Mouse (Mus musculus) MN1 (cell line): ENCODE results near the gene Ripor2.
A peak's percentile ranks its signal among the peaks of the same experiment; 100 is the strongest.

Experiments used
- DNase-seq: peaks from one replicate; pipeline ENCODE4 v3.0.0-alpha.2; 2016; ENCODE audit warnings: low spot score

Ripor2 gene

GRCm38 (mm10) chr13:24647444-24647843 lies 65.5 kb downstream of the Ripor2 start:
- DNase-seq = no peak

DNA sequence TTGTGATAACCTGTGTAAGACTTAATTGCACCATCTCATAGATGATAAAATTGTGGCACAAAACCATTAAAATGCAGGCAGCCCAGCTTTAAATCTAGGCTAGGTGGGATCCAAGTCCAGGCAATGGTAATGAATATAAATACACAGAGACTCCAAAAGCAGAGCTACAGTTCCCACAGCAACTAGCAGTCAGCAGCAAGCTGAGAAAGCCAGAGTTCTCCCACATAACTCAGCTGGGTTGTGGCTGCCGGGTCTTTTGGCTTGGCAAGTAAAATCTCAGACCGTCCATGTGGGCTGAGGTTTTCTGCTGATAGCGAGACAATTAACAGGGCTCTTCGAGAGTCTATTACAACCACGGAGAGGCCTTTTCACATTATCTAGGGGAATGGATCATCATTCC lies 66.0 kb downstream of the Ripor2 start:
- no peak for DNase-seq

GRCm38 (mm10) chr13:24648668-24649067 lies 66.7 kb downstream of the Ripor2 start:
- no peak for DNase-seq

GRCm38 (mm10) chr13:24649099-24649498 lies 67.1 kb downstream of the Ripor2 start:
- DNase-seq = no peak

- no peak for DNase-seq
Measured at GRCm38 (mm10) chr13:24651018-24651417, 69.0 kb downstream of the Ripor2 start.

DNA sequence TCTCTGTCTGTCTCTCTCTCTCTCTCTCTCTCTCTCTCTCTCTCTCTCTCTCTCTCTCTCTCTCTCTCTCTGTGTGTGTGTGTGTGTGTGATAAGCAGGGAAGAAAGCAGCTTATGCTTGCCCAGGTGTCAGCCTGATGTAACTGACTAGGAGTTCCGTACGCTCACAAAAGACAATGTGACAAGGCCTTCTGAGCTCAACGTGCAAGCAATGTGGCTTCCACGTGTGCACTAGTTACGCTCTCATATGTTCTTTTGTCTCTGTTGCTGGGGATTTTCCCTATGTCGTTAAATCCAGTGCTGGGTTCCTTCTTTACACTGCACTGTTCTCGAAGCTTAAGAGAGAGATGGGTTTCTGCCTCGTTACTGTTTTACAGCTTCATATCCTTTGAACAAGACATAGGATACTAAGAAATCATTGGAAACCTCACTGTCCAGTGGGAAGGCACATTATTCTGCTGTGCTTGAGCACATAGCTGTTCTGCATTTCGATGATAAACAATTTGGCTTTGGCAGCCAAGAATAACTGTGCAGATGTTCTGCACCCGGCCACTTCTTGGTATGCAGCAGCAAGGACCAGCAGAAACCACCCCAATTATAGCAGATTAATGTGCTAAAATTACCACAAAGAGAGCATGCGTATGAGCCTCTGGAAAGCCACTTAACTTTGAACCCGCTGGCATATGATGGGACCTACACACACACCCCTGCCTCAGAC lies 73.1 kb downstream of the Ripor2 start:
- DNase-seq = no peak

GRCm38 (mm10) chr13:24656719-24657497 lies 74.9 kb downstream of the Ripor2 start:
- no peak for DNase-seq

DNA sequence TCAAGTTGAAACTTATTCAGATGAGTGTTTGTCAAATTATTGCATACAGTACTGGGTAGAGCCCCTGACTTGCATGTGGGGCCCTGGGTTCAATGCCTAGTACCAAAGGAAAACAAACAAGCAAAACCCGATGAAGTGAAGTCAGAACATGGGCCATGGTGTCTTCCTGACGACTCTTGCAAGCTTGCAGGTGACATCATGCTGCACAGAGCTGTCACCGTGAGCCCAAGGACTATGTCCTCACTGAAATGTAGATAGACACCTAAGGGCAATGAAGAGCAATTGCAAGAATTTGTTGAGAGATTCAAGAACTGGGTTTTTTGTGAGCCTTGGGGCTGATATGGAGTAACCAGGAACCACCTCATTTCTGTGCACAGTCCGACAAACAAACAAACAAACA lies 84.8 kb downstream of the Ripor2 start:
- DNase-seq = no peak

GRCm38 (mm10) chr13:24668556-24668955 lies 86.6 kb downstream of the Ripor2 start:
- no peak for DNase-seq

DNA sequence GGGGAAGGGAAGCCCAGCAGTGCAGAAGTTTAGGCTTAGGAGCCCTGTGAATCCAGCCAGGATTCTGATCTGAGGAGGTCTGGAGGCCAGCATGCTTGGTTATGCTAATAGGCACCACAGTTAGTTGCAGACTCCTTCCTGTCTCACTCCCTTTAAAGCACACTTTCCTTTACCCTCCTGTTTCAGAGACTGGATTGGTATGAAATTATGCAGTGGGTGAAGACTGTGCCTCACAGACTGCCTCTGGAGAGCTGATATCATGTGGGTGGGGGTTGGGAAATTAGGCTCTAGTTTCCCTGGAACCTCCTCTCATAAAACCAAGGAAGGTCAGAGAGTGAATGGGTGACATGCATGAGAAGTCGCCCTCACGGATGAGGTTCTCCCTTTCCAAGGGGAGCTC lies 88.7 kb downstream of the Ripor2 start:
- no peak for DNase-seq

DNA sequence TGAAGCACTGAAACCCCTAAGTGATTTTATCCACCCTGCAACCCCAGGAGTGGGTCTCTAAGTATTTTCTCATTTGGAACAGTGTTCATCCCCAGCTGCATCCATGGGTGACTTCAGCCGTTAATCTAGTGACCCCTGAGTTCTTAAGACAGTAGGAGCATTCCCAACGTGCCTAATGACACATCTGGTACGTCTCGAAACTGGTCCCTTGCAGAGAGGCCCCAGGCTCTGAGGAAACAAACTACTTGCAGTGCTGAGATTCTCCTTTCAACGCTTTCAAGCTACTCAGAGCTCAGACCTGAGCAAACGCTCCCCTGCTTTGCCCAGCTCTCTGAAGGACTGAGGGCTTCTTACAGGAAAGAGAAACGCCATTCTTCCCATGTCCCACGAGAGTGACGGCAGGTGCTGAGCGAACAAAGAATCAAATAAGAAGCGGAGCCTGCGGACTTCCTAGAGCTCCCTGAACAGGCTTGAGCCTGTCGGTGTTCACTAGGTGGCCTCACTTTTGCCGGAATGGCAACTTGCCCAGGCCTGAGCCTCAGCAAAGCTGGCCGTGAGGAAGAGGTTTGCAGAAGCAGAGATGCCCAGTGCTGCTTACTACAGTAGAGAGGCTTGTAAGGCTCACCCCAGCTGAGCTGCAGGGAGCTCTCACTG lies 97.2 kb downstream of the Ripor2 start:
- no peak for DNase-seq

GRCm38 (mm10) chr13:24680951-24681350 lies 99.0 kb downstream of the Ripor2 start:
- no peak for DNase-seq

DNA sequence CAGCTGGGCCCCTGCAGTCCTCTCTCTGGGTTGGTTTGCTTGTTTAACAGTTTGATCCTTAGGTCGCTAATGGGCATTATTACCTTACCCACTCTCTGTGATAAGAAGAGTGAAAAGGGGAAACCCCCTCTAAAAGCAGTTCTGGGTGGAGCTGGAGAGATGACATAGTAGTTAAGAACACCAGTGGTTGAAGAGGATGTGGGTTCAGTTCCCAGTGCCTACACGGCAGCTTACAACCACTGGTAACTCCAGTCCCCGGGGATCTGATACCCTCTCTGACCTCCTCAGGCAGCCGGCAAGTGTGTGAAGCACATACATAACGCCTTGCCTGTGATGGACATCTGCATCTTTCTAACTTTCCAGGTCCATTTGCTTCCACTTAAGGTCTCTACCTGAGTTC lies 100.4 kb downstream of the Ripor2 start:
- no peak for DNase-seq

- DNase-seq = no peak
Measured at GRCm38 (mm10) chr13:24684503-24684902, 102.5 kb downstream of the Ripor2 start.

DNA sequence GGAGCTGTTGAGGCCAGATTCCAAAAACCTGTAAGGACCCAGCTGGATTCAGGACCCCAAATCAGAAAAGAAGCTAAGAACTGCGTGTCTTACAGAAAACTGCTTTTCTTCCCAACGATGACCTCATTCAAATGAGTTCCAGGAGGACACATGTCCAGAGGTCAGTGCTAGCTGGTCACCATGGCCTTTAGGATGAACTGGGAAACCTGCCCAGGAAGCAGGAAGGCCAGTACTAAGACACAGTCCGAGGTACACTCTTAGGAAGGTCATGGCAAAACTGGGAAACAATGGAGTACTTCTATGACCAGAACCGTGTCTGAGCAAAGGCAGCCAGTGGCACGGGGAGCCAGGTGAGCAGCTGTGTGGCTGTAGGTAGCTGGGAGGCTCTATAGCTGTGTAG lies 103.9 kb downstream of the Ripor2 start:
- no peak for DNase-seq

GRCm38 (mm10) chr13:24686705-24687665 lies 105.0 kb downstream of the Ripor2 start:
- DNase-seq = peak; percentile 72

GRCm38 (mm10) chr13:24693312-24693711 lies 111.3 kb downstream of the Ripor2 start:
- DNase-seq = no peak

DNA sequence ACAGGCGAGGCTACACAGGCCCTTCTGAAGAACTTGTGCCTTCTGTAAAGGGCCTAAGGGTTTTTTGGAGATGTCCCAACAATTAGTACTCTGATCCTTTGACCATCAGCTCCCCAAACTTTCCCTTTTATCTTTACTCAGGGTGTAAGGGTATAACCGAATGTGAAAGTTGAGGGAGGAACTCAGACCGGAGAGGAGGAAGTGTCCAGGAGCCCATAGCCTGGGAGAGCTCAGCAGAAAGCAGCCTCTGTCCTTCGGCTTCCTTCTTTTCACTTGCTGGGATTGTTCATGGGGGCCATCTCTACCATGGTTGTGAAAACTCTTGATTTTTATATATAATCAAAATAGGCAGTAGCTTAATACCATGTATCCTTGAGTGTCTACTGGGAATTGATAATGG lies 116.8 kb downstream of the Ripor2 start:
- DNase-seq = no peak

DNA sequence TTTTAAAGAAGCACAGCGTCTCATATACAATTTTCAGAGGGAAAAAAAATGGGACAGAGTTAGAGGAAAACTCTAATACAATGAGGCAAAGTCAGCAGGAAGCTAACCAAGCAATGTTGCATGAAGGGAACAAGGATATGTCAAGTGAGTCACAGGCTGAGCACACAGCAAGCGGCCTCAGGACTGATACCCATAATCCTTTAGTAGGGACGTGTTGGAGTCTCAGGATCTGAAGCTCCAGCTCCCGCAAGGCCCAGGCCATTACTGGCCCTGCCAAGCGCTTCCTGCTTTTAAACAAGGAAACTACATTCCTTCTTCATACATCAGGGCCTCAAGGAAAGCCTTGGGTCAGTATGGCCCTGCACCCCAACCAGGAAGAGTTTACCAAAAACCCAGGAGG lies 120.1 kb downstream of the Ripor2 start:
- no peak for DNase-seq

DNA sequence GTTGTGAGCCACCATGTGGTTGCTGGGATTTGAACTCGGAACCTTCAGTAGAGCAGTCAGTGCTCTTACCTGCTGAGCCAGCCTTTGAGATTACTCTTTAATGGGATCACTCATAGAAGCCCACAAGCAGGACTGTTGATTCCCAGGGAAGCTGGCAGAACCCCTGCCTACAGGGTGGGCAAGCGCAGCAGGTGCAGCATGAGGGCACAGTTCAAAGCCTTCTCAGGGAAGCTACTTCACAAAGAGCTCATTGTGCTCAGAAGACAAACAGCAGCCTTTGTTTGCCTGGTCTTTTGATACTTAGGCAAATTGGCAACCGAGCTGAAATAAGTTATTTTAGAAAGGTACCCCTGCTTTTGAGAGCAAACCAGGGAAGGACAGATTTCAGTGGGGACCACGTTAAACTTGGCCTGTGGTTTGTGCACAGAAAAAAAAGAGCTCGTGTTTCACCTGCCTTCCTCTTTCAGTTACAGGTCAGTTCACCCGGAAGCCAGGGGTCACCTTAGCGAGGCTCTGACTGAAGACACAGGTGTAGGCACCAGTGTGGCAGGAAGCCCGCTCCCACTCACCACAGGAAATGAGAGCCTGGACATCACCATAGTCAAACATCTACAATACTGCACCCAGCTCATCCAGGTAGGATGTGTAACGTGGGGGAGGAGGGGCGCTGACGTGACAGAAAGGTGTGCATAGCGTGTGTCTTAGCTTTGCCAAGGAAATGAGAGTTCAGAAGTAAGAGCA lies 127.8 kb downstream of the Ripor2 start:
- no peak for DNase-seq

- no peak for DNase-seq
Measured at GRCm38 (mm10) chr13:24710968-24711367, 129.0 kb downstream of the Ripor2 start.
